Mouse (Mus musculus) adrenal gland, adult 18-20 months (tissue): ENCODE measurements around the gene Wipi1. TPM values are rescaled to one million over a fixed set of nuclear protein-coding genes. Genes with fewer than 3 reads are reported as not detected.

Experiments
- DNase-seq, 2 experiments: peaks; one replicate each; pipeline ENCODE4 v3.0.0; 2021 to 2022; ENCODE audit warnings: low spot score in 2 of 2
- total RNA-seq, 2 experiments: library from RNA; stranded (reverse); gene quantifications; 1 replicate in 1 of 2; 2 replicates in 1 of 2; pipeline ENCODE4 v1.2.3; 2021

Gene Wipi1
- total RNA-seq, 2 experiments from 2014 or later, result 18.1 to 28.9 TPM

DNA sequence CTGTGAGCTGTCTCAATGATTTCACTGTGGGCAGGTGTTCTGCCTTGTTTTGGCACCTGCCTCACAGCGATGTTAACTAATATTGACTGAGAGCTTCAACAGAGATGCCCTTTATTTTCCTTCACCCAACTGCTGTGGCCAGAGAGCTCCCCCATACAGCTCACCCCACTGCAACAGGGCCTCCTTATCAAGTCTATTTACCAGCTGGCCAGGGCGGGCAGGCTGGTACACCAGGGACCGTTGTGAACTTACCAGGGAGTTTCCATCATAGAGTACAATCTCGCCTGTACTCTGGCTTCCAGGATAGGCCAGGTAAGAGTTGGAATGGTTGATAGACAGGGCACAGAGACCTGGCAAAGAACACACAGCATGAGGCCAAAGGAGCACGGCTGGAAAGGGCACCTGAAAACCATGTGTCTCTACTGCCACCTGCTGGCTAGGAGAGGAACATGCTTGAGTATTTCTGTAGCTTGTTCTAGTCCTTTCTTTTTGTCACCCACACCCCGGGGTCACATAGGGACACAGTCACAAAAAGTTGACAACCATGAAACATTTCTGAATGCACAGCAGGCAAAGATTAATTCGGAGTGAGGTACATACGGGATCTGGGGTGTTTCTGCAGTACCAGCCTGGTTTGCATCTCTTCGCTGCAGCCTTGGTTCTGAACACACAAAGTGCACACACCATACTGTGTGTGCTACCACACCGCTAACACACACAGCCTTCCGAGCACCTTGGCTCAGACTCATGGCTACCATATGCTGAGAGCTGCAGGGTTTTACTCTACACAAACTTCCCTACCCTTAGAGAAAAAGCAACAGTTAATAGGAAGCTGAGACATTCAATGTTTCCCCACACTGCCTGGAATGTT, 26.7 kb downstream of the Wipi1 start:
- peak; percentile 72 for DNase-seq

GRCm38 (mm10) chr11:109583986-109584385, 27.8 kb downstream of the Wipi1 start:
- no peak for DNase-seq

DNA sequence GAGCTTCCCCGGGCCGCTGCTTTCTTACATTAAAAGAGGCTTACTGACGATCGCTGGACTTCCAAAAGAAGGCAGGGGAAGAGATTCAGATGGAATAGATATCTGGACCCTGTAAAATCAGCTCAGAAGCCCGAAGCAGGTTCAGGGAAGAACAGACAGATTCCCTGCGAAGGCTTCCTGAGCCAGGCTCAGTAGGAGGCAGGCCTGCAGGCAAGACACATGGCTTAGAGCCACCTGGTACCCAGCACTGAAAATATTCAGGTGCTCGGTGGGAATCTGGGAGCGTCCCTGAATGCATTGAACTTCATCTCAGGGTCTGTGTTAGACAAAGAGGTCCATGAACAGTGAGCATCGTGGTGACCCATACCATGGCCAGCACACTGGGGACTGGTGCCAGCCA, 31.8 kb downstream of the Wipi1 start:
- DNase-seq, result no peak

DNA sequence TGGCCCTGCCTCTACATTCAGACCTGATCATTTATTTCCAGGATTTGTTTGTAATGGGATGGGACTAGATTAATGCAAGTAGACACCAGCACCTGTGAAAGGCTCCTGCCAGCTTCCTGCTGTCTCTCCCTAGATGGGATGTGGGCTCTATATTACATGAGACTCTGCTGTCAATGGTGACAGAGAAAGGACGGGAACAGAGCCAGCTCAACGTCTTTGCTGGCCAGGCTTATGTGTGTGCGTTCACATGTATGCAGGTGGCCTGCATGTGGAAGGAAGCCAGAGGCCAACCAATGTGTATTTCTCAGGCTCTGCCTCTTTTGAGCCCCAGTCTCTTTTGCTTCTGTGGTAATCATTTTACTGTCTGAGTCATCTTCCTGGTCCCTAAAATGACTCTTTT, 33.2 kb downstream of the Wipi1 start:
- DNase-seq, result no peak

DNA sequence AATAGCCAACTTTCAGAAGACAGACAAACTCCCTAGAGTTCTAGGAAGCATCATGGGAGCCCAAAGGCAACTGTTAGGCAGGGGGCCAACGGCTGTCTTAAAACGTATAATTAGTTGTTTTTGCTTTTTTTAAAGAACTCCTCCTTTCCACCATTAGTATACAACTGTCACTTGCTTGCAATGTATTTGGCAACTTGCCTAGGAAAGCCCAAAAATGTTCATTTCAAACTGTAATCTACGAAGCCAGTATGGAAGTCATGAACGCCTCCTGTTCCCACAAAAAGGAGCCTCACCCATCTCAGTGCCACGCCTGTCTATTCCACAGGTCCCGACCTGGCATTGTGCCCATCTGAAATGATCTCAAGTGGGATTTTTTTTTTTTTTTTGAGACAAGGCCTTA, 35.9 kb downstream of the Wipi1 start:
- DNase-seq, result no peak

- no peak for DNase-seq
Measured at GRCm38 (mm10) chr11:109574604-109575003, 37.2 kb downstream of the Wipi1 start.

- DNase-seq, result no peak
Measured at GRCm38 (mm10) chr11:109572051-109572450, 39.7 kb downstream of the Wipi1 start.

DNA sequence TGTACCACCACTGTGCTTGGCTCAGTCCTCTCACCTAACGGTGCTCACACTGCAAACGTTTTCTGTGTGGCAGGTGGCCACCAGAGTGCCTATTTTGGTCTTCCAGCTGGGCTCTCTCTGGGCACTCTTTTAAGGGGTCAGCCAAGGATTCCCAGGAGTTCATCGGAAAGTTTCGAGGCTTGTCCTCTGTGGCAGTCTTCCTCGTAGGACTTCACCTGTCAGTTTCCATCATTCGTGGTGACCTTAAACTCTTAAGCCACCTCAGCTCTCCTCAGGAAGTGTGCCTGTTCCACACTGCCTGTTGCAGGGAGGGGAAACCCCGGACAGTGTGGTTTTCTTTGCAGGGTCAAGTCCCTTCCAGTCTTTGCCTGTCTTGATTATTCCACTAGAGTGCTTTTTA, 42.0 kb downstream of the Wipi1 start:
- no peak for DNase-seq

- DNase-seq, result no peak
Measured at GRCm38 (mm10) chr11:109569007-109569618, 42.7 kb downstream of the Wipi1 start.

DNA sequence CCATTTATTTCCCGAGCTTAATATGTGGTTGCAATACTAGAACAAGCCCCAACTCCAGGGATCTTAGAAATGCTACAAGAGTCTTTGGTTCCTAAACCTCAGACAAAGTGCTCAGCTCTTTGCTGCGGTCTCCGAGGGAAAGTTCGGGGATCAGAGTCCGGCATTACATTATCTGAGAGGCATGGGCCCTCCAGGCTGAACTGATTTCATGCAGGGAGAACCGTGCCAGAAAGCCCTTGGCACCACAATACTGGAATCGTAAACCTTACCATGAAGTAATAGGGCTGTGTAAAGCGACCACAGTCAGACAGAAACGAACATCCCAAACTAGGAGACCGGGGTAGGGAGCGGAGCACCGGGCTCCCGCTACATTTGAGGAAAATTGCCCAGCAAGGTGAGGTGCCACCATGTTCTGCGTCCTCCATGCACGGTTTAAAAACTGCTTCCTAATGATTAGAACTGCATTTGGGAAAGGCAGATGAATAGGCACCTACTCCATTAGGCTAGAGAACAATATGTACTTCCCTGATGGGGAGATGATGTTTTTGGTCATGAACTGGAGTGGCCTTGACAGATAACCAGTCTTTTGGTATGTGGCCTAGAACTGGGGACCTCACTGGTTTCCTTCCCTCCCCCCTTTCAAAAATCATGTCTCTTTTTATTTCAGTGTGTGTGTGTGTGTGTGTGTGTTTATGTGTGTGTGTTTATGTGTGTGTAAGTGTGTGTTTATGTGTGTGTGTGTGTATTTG, 47.1 kb downstream of the Wipi1 start:
- DNase-seq, result no peak

DNA sequence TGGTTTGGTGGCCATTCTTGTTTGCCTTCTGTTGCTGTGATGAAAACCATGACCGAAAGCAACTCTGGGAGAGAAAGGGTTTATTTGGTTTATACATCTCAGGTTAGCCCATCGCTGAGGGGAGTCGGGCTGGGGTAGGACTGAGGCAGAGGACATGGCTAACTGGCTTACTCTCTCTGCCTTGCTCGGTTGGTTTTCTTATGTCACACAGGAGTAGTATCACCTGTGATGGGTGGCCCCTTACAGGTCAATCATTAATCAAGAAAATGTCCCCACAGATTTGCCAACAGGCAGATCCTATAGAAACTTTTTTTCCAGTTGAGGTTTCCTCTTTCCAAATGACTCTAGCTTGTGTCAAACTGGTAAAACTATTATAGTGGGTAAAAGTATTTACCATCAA, 48.1 kb downstream of the Wipi1 start:
- DNase-seq, result no peak

DNA sequence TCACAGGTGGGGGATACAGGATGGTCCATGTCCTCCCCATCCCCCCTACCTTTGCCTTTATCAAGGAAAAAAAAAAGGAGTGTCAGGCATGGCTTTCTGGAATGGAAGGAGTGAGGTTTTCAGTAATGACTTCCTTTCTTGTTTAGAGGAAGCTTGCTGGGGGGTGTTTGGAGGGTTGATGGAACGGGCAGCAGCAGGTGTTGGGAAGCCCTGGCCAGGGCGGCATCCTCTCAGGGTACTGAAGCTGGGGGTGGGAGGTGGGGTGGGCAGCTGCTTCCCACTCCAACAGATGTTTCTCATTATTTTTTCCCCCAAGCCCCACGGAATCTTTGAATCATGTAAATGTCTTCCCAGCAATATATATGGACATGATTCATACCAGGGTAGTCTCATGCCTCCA, 50.3 kb downstream of the Wipi1 start:
- DNase-seq, result no peak

DNA sequence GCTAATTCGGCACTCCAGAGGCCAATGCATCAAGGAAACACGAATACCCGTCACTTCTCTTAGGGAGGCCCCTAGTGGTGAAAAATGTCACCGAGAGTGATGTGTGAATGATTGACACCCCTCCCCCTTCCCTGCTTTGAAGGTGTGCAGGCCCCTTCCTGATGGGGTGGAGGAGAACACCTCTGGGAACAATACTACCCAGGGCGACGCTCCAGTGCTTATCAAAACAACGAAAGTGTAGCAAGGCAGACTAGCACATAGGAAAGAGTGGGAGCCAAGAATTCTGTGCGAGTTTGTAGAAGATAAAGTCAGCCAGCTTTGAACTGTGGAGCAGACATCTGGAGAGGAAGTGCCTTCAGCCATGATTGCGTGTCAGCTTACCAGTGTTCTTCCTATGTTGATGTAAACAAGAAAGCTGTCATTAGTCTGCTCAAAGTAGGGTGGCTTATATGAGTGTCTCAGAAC, 50.9 kb downstream of the Wipi1 start:
- no peak for DNase-seq

DNA sequence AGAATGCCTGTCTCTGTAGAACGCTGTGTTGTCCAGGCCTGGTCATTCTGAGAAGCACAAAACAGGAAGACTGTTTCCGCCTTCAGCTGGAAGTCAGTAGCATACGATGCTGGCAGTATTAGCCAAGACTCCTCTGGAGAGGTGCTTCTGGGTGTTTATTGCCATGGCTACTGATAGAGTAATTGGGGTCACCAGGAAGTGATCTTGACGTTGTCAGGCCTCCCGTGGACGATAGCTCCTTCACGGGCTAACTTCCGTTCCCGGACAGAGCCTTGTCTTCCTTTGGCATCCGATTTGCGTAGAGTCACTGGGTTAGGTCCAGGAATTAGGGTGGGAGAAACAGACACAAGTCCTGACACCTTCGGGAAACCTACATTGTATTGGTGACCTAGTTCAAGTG, 52.5 kb downstream of the Wipi1 start:
- DNase-seq, result no peak

DNA sequence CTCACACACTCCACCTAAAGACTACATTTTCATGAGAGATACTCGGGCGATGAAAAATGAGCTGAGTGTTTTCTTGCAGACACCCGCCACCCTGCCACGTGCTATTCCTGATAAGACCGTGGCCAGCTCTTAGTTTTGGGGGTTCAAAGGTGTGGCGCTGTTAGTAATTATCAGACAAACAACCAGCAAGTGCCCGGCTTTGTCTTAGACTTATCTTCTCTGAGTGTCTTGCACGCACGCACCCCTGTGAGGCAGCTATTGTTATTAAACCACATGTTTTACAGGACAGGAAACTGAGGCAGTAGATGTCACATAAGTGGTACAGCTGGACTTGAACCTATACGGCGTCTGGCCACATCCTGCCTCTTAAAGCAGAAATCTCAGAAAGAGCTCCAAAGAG, 54.3 kb downstream of the Wipi1 start:
- no peak for DNase-seq

DNA sequence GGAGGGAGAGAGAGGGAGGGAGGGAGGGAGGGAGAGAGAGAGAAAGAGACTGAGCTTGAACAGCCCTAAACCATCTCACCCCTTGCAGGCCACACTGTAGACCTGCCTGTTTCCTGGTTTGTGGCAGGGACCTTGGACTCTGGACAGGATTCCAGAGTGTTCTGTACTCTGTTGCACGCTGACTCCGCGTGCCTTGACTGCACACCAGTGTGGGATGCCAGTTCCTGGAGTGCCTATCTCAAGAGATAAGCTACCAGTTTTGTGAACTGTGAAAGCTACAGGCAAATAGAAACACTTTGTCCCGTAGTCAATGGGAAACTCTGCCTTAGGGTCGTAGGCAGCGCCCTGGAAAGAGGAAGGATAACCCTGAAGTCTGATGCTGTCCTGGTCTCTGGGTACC, 55.6 kb downstream of the Wipi1 start:
- DNase-seq, result no peak

GRCm38 (mm10) chr11:109554443-109554842, 57.3 kb downstream of the Wipi1 start:
- DNase-seq, result no peak

- no peak for DNase-seq
Measured at GRCm38 (mm10) chr11:109553921-109554320, 57.8 kb downstream of the Wipi1 start.

GRCm38 (mm10) chr11:109549599-109550290, 62.0 kb downstream of the Wipi1 start:
- DNase-seq, result no peak

GRCm38 (mm10) chr11:109547652-109548051, 64.1 kb downstream of the Wipi1 start:
- no peak for DNase-seq

DNA sequence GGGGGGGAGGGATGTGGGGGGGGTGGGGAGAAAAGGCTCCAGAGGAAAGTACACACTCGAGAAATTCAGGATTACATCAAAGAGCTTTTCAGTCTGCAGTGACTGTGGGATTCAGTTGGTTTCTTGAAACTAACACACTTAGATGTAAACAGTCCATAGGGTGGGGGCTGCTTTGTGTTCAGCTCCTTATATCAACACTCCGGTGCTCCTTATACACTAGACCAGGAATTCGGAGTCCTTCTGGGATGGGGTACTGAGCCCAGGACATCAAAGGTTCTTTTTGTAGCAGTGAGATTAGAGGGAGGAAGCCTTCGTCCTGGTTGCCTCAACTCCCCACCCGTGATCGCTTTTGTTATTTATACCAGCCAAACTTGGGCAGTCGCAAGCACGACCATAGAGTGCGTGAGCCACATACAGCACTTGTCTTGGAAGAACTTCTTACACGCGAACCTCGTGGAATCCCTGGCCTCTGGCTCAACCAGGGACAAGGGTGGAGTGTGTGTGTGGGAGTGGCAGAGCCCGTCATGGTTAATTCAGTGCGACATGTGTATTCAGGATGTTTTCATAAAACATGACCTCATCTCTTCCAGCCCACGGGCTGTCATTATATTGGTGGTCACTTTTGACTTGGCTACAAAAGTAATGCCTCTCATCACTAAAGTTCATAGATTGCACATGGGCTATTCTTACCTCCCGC, 65.3 kb downstream of the Wipi1 start:
- no peak for DNase-seq
